Mouse (Mus musculus): ENCODE data around the gene Phldb1.

The Phldb1 gene

DNA sequence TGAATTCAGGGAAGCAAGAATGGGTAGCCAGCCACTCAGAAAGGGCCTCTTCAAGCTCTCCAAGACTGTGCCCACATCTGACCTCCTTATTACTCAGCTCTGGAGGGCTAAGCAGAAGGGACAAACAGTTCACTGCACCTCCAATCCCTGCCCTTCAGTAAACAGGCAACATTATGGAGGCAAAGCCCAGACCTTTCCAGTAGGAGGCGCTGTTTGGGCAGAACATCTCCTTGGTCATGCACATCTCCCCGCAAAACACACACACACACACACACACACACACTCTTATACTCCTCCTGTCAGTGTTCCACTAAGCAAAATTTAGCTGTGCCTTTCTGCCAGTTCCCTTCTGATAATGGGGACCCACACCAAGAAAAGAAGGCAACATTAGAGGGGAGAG lies 25.4 kb downstream of the Phldb1 start:
- in situ Hi-C loops (cut with MboI, MseI) = no loop called here

DNA sequence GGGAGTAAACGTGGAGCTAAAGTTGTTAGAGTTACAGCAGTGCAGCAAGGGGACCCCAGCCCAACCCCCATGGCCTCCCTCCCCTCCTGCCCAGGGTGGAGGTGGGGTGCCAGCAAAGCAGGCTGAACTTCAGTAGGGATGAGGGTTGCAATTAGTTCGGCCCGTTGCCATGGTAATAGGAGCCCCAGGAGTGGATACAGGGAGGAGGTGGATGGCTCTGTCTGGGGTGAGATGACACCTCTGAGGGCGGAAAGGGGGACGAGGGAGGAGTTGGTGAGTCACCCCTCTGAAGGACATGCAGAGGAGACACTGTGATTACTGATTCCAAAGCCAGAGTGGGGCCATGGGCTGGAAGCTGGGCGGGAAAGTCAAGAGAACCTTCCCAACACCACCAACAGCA lies 26.1 kb downstream of the Phldb1 start:
- in situ Hi-C loops (cut with MboI, MseI) = no loop called here

DNA sequence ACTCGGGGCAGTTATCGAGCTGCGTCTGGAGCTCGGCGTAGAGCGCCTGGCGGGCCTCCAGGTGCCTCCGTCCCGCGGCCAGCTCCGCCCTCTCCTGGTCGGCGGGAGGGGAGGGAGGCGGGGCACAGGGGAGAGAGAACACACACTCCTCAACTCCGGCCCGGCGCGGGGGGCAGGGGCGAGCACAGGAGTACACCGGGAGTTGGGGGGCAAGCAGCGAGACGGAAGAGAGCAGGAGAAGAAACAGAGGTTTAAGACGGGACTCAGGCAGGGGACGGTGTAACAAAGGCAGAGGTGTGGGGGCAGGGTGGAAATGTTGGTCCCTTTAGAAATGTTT lies 26.6 kb downstream of the Phldb1 start:
- in situ Hi-C loops (cut with MboI, MseI) = no loop called here

DNA sequence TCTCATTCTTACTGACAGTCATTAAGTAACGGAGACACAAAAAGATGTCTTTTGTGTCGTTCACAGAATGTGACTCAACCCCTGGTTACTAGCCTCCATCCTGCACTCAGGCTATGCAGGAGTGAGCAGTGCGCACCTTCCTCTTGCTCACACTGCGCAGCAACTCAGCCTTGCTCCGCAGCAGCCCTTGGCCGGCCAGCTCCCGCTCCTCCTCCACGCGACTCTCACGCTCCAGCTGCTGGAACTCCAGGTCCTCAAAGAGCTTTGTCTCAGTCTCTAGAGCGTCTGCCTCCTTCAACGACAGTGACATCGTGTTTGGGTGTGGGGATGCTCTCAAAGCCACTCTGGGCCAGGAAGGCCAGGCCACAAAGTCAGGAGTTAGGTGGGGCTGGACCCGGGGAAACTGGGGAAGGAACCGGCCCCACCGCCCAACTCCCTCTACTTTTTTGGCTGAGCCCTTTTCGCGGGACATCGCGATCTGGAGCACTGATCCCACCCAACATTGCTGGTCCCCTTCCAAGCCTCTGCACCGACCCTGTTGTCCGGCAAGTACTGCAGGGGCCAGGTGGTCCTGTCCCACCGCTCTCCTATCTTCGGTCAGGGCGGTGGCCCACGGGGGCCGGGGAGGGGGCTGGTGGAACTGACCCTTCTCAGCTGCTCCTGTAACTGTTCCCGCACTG lies 27.1 kb downstream of the Phldb1 start:
- in situ Hi-C loops (cut with MboI, MseI) = no loop called here

DNA sequence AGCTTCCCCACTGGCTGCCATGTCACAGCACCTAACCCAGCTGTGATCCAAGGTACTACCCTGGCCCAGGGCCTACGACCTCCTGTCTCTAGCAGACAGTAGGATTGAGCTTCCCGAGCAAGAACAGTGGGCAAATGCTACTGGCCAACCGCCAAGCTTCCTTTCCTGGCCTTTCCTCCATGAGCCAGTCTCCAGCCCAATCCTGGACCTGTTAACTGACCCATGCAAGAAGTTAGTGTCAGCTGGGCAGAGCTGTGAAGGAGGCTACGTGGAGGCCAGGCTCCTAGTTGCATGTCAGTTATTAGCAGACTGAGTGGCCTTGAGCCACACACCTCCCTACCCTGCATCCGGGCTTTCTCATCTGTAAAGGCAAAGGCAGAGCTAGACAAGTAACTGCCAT lies 35.3 kb downstream of the Phldb1 start:
- in situ Hi-C loops (cut with MboI, MseI) = no loop called here

DNA sequence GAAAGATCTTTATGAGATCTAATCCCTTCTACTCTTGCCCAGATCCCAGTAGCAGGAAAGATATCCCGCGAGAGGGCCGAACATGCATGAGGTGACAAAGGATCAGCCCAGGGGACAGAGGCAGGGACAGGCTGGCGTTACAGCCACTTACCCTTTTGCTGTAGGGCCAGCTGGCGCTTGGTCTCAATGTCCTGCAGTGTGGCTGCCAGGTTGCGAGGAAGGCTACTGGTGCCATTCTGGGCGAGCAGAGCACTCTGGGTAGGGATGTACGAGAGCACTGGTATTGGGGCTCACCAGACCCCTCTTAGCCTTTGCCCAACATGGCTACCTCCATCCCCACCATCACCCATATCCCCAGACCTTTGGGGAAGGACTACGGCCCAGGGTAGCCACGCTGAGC lies 35.8 kb downstream of the Phldb1 start:
- in situ Hi-C loops (cut with MboI, MseI) = no loop called here

DNA sequence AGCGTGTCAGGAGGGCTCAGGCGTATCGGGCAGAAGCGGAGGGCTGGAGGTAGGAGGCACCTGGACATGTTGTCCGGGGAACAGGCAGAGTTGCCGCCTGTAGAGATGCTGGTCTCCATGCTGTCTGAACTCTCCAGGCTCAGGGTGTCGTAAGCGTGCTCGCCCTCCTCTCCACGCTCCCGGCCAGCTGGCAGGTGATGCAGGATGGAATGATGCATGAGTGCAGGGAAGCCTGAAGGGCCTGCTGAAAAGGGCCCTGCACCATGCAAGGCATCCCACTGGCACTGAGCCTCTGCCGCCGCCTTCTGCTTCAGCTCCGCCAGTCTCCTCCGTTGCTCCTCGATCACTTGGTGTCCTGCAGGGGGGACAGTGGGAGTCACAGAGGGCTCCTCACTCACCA lies 37.1 kb downstream of the Phldb1 start:
- in situ Hi-C loops (cut with MboI, MseI) = no loop called here

DNA sequence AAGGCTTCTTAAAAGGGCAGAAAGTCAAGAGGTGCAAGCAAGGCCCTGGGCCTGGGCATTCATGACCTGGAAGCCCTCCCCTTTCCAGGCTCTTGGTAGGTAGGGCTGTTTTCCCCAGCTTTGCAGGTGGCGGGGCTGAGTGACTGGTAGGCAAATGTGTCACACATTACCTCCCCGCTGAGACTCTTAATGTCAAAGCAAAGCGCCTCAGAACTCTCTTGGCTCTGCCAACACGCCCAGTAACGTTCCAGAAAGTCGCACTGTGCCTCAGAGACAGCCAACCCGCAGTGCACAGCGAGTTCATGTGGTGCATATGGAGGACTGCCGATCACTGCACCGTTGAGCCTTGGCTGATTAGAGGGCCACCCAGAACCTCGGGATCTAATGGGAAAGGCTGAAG lies 41.9 kb downstream of the Phldb1 start:
- in situ Hi-C loops (cut with MboI, MseI) = no loop called here

DNA sequence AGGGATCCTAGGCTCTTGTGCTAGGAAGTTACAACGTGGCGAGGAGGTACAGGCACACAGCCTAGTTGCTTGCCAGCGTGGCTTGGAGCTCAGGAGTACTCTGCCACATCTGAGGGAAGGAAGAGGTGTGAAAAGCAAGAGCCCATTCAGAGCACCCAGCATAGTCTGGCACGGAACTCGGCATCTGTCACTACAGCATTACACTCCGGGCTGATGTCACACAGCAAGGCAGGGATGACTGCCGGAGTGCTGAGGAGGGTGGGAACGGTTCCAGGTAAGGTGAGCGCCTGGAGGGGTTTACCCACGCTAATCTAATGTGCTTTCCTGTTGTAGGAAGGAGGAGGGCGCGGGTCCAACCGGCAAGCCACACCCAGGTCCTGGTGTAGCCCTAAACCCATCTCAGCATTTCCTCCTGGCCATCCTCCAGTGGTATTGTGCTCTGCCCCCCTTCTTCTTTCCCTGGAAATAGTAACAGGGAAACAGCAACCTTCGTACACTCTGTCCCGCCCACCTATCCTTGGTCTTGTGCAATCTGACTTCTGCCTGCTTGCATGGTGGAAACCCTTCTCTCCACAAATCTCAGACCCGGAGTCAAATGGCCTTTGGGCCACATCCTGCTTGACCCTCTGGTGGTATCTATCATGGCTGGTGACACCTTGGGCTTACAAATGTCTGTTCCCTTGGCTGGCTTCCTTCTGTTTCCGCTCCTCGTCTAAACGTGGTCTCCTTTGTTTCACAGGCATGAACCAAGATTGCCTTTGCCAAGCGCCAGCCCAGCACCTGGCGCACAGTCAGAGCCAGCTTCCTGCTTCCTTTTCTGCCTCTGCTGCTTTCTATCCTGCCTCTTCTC lies 43.1 kb downstream of the Phldb1 start:
- in situ Hi-C loops (cut with MboI, MseI) = no loop called here

DNA sequence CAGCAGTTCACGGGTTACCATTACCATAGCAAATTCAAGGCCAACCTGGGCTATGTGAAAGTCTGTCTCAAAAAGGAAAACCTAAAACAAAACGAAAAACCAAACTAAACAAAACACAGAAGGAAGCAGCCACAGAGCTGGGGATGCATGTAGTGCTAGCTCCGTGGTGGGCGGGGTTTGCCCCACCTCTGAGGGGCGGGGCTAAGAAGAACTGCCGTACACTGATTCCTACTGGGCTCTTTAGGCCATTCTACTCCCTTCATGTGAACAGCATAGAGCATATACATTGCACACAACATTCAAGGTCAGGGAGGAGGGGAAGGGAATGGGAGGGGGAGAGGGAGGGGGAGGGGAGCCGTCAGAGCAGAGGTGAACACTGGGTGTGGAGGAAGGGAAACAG lies 44.4 kb downstream of the Phldb1 start:
- in situ Hi-C loops (cut with MboI, MseI) = no loop called here

DNA sequence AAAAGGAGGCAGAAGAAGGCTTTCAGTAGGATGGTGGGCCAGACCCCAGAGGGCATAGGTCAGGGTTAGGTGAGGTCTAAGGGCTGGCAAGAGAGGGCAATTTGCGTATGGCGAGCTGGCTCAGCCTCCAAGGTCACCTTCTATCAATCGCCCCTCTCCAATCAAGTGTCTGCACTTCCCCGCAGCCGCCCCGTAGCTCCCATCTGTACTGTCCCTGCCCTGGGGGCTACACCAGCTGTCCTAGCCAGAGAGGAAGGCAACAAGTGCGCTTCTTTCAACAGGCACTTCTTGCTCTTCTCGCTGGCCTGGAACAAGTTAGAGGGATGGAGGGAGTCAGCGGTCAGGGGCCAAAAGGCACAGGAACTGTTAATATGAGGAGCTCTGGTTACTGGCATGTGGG lies 47.0 kb downstream of the Phldb1 start:
- in situ Hi-C loops (cut with MboI, MseI) = loop anchor here (5.0 to 10.0 kb wide), 2 partner anchors 41 to 233 kb away; partner anchors contain the start of gene Upk2 (in 1 of the 2)

DNA sequence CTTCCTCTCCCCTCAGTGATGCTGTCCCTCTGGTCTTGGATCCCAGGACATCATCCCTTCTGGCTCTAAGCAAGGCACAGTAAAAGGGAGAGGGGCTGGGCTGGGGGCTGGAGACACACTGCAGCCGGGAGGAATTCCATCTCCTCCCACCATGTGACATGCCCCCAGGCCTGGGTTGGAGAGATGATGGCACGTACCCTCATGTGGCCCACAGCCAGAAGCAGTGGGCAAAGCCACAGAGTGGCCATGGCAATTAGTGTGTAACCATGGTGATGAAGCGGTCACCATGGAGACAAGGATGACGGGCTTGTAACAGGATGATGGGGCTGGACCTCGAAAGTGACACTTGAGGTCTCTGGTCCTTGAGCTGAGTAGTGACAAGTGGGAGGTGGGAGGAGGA lies 48.4 kb downstream of the Phldb1 start:
- in situ Hi-C loops (cut with MboI, MseI) = loop anchor here (5.0 to 10.0 kb wide), 2 partner anchors 39 to 232 kb away; partner anchors contain the start of gene Upk2 (in 1 of the 2)

DNA sequence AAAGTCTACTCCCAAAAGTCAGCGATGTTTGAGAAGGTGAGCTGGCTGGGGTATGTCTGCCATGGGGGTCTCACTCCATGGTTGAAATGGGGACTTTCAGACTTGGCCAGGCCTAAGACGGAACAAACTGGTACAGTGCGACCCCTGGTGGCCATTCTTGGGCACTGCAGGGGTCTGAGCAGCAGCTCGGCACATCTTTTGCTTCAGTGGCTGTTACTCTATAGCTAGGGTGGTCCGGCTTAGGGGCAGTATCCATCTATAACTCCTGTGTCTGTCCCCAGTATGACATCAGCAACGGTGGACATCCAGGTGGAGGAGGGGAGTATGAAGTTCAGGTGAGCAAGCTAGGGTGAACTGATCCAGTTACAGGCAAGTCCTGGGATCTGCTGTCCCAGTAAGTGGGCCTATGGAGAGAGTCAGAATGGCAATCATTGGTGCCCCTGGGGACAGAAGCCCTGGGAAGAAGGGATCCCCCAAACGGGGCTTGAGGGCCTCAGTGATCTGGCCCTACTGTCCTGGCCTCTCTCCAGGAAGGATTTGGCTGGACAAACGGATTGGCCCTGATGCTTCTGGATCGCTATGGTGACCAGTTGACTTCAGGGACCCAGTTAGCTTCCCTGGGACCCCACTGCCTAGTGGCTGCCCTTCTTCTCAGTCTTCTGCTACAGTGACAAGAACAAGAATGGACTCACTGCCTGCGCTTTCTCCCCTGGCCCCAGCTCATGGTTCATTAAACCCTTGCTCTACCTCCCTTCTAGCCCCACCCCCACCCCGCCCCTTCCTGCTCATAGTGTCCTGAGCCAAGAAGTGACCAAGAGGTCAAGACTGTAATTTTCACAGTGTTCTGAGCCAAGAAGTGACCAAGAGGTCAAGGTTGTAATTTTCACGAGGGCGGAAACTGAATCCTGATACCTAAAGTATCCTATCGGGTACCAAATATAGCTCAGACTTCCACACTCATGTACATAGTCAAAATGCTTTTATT lies 49.4 kb downstream of the Phldb1 start:
- in situ Hi-C loops (cut with MboI, MseI) = loop anchor here (5.0 to 10.0 kb wide), 2 partner anchors 38 to 231 kb away; partner anchors contain the start of gene Upk2 (in 1 of the 2)

DNA sequence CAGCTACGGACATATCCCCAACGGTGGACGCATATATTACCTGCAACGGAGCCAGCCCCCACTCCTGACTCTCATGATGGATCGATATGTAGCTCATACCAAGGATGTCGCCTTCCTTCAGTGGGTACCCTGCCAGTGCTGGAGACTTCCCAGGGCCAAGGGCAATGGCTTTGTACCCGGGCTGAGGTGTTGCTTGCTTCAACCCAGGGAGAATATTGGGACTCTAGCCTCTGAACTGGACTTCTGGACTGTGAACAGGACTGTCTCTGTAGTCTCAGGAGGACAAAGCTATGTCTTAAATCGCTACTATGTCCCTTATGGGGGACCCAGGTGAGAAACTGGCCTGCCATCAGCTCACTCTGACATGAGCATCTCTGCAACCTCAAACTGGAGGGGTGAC lies 52.0 kb downstream of the Phldb1 start:
- in situ Hi-C loops (cut with MboI, MseI) = loop anchor here in 1 of 2 experiments (10.0 kb wide), 1 partner anchor 228 kb away; the partner anchor contains the start of gene Upk2

DNA sequence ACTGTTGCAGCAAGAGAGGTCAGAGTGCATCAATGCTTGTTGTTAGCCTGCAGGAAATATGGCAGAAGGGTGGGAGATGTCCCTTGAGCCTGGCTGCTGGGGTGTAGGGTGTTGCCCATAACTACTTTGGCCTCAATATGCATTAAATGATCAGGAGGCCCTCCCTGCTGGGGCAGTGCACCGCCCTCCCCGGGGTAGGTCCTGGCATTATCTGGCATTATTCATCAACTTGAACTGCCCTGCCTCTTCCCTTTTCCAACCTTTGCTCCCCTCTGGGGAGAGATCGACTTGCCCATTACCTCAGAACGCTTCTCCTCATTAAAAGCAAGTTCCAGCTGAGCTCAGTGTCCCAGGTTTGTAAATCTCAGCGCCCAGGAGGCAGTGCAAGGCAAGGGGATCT lies 55.4 kb downstream of the Phldb1 start:
- in situ Hi-C loops (cut with MboI, MseI) = loop anchor here in 1 of 2 experiments (10.0 kb wide), 1 partner anchor 435 kb away; the partner anchor contains the start of gene Scn2b

DNA sequence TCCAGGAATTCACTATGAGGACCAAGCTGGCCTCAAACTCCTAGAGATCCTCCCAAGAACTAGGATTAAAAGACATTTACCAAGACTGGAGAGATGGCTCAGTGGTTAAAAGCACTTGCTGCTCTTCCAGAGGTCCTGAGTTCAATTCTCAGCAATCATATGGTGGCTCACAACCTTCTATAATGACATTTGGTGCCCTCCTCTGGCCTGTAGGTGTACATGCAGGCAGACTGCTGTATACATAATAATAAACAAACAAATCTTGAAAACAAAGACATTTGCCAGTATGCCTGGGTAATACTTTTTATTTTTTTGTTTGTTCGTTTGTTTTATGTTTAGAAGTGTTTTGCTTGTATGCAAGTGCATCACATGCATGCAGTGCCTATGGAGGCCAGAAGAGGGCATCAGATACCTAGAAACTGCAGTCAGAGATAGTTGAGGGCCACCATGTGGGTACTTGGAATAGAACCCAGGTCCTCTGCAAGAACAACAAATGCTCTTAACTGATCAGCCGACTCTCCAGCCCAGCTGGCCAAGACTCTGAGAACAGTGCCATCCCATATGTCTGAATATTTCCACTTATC lies 56.6 kb downstream of the Phldb1 start:
- in situ Hi-C loops (cut with MboI, MseI) = loop anchor here in 1 of 2 experiments (10.0 kb wide), 1 partner anchor 436 kb away; the partner anchor contains the start of gene Scn2b

DNA sequence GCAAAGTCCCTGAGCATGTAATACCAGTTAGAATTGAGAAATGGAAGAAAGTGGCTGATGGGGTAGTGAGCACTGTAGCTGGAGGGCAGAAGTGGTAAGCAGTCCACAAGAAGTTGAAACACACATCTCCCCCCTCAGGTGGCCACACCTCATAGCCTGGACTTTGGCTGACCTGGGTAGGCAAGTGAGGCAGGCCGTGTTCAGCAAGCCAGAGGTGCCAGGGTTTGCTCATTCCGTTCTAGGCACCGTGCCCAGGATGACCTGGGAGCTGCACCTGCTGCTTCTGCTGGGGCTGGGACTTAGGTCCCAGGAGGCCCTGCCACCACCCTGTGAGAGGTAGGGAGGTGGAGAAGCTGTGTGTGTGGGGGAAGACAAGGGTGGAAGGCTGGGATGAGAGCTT lies 62.0 kb downstream of the Phldb1 start, which contains the start of gene Treh:
Gene Treh, plus strand, starts transcription at position 229 of the 400 bp plus-strand sequence.
- in situ Hi-C loops (cut with MboI, MseI) = loop anchor here in 1 of 2 experiments (10.0 kb wide), 1 partner anchor 442 kb away; the partner anchor contains the start of gene Scn2b

DNA sequence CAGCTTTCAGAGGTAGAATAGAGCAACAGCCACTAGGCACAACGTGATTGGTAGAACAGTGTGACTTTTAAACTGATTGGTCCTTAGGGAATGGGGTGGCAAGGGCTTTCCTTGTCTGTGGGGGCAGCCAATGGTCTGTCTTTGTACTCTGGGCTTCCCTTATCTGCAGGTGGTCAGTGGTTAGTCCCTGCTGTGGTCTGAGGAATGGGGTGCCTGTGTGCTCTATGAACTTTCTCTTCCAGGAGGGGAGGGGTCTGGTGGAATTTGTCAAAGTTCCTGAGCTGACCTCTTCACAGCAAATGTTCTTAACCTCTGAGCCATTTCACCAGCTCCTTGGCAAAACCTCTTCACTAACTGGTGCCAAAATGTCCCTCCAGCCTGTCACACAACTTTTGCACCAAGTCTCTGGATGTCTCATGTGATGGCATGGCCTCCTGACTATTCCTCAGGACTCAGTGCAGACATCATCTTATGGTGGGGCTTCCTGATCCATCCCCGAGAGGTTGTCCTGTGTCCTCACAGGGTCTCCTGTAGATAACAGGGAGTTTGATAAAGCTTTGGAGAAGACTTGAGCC lies 62.6 kb downstream of the Phldb1 start:
- in situ Hi-C loops (cut with MboI, MseI) = loop anchor here in 1 of 2 experiments (10.0 kb wide), 1 partner anchor 442 kb away; the partner anchor contains the start of gene Scn2b

DNA sequence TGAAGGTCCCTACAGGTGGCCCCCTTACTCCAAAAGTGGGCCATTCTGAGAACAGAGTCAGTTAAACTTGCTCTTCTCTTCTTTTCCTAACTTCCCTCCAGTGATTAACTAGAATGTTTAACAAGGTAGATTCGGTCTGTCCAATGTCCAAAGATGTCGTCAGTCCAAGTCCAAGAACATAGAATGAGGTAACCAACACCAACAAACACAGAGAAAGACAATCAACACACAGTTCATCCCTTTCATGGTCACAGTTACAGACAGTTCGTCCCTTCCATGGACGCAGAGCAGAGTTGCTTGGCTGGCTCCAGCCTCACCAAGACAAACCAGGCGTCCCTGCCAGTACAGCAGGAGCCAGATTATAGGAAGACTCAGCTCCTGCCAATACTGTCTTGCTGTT lies 63.6 kb downstream of the Phldb1 start:
- in situ Hi-C loops (cut with MboI, MseI) = loop anchor here in 1 of 2 experiments (10.0 kb wide), 1 partner anchor 443 kb away; the partner anchor contains the start of gene Scn2b

DNA sequence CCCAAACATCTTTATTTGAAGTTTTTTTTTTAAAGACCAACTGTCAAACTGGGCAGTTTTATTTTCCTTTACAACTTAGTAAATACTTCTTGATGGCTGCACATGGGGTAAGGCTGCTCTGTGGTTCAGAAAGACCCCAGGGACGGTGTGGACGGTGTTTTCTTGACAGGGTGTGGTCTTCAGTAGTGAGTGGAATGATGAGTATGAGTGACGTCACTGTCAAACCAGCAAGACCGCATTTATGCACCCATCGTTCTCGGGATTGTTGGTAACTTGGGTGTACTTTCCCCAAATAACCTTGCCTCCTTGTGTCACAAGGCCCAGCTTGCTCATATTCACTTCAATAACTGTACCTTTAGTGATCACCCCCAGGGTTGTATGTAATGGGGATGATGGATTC lies 71.3 kb downstream of the Phldb1 start:
- in situ Hi-C loops (cut with MboI, MseI) = no loop called here

All from T-helper 17 cell (primary cell).